ENCODE assay signal across 8 mouse cellular contexts in the genomic region with DNA sequence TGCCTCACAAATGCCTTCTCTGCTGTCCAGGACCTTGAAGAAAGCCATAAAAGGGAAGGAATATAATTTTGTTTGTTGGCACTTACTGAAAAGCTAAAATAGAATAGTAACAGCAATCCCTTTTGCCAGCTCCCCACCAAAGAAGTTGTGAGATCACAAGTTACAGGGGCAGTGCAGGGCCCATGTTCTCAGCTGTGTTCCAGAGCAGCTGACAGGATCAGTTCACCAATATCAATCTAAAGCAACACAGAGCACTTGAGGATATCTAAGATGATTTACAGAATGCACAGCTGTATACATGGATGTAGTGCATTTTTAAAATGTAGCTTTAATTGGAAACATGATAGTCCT.
DNase-seq lines count a peak whose midpoint lies in the region.

No protein-coding gene starts in this region.

- peak; percentile 26 to 28 for DNase-seq in heart, adult 9 months (ENCODE audit: low spot score in 2 of 2)
- no peak for DNase-seq in heart, adult 11 months
- peak; percentile 19 for DNase-seq in adrenal gland, postnatal 14 days
- DNase-seq in heart, postnatal 4 days = peak; percentile 9
- DNase-seq in lung, postnatal 14 days = peak; percentile 35
- DNase-seq in embryo, embryonic 10.5 days (ENCODE audit: low spot score) = no peak
- no peak for DNase-seq in layer of hippocampus, postnatal 25 days (ENCODE audit: extremely low spot score in 1 of 2, low spot score in 1 of 2)
- no peak for DNase-seq in Muller cell, postnatal 12 days (ENCODE audit: inconsistent ontology term)

Comparison
In these comparisons a context has a peak if more than half of its experiments do, and no peak if none do; other contexts are left out.
1. DNase-seq: peak in heart, adult 9 months (2 of 2), adrenal gland, postnatal 14 days (single experiment), heart, postnatal 4 days (single experiment) and lung, postnatal 14 days (single experiment); none in heart, adult 11 months (single experiment), embryo, embryonic 10.5 days (single experiment), layer of hippocampus, postnatal 25 days (0 of 2) and Muller cell, postnatal 12 days (single experiment).